Comparison of ENCODE assay signal across 27 mouse cellular contexts in genomic region chr11:61224234-61224744, GRCm38 (mm10). TPM values are rescaled to one million over a fixed set of nuclear protein-coding genes. Genes with fewer than 3 reads are reported as not detected.
DNase-seq lines count a peak whose midpoint lies in the region; ATAC-seq and TF ChIP-seq lines count a peak whose summit lies in the region.
"Had no signal": no experiment of that assay in that cellular context is flagged by ENCODE, and none has a peak within 500 bp of the region (broad histone marks: within the 10 kb centered on the region; RNA-seq: fewer than 3 reads in every experiment).

No protein-coding gene starts in this region.

- TF ChIP-seq CTCF in lung, postnatal 0 days (IDR thresholded peaks at IDR 0.05) = no peak

- ATAC-seq in heart, embryonic 11.5 days (replicated peaks; ENCODE audit: insufficient number of reproducible peaks, low FRiP score, low TSS enrichment) = no peak
- 0 out of 2 replicates have a peak, but pooled peaks have one; percentile 6 for ATAC-seq in lung, postnatal 0 days
- ATAC-seq: forebrain, embryonic 15.5 days; intestine, postnatal 0 days; Patski had no signal

- H3K4me3 ChIP-seq in heart, embryonic 11.5 days (ENCODE audit: low read depth, low read length) = no peak overlapping the region
- no peak overlapping the region for H3K4me3 ChIP-seq in heart, embryonic 10.5 days
- no peak overlapping the region for H3K4me3 ChIP-seq in lung, postnatal 0 days (ENCODE audit: low read depth, low read length)
- H3K4me3 ChIP-seq: embryonic facial prominence, embryonic 10.5 days; embryonic facial prominence, embryonic 13.5 days; erythroblast, embryonic 14.5 days; forebrain, embryonic 12.5 days; forebrain, embryonic 15.5 days; heart, adult 2 months; heart, embryonic 15.5 days; hindbrain, embryonic 12.5 days; hindbrain, embryonic 15.5 days had no signal

- H3K27ac ChIP-seq in heart, embryonic 11.5 days (ENCODE audit: low read depth, low read length) = 0 out of 2 replicates have a peak overlapping the region, but pooled peaks have one; percentile 7
- H3K27ac ChIP-seq in heart, embryonic 10.5 days = no peak overlapping the region
- no peak overlapping the region for H3K27ac ChIP-seq in lung, postnatal 0 days (ENCODE audit: low read length)
- H3K27ac ChIP-seq: embryonic facial prominence, embryonic 10.5 days; embryonic facial prominence, embryonic 13.5 days; forebrain, embryonic 12.5 days; forebrain, embryonic 15.5 days; heart, embryonic 15.5 days; hindbrain, embryonic 12.5 days; hindbrain, embryonic 15.5 days had no signal

- H3K36me3 ChIP-seq in heart, embryonic 11.5 days (ENCODE audit: control insufficient read depth, insufficient read depth, low read length) = no peaks in the 10 kb centered on the region
- H3K36me3 ChIP-seq in heart, embryonic 10.5 days = no peaks in the 10 kb centered on the region
- no peaks in the 10 kb centered on the region for H3K36me3 ChIP-seq in lung, postnatal 0 days (ENCODE audit: insufficient read depth, low read length)
- H3K36me3 ChIP-seq: embryonic facial prominence, embryonic 10.5 days; embryonic facial prominence, embryonic 13.5 days; forebrain, embryonic 12.5 days; forebrain, embryonic 15.5 days; heart, embryonic 15.5 days; hindbrain, embryonic 12.5 days; hindbrain, embryonic 15.5 days had no signal

- 28% methylated on average over 6 of the region's 6 CpGs for WGBS in heart, embryonic 11.5 days (ENCODE audit: insufficient replicate concordance)
- WGBS in heart, embryonic 10.5 days = 22% methylated on average over 6 of the region's 6 CpGs
- 54% methylated on average over 6 of the region's 6 CpGs for WGBS in lung, postnatal 0 days

- peak overlapping the region; percentile 19 for H3K4me2 ChIP-seq in heart, embryonic 11.5 days
- no peak overlapping the region for H3K4me2 ChIP-seq in lung, postnatal 0 days (replicated peaks; ENCODE audit: low read depth, low read length)
- H3K4me2 ChIP-seq: embryonic facial prominence, embryonic 13.5 days; forebrain, embryonic 12.5 days; forebrain, embryonic 15.5 days; heart, embryonic 15.5 days; hindbrain, embryonic 12.5 days; hindbrain, embryonic 15.5 days had no signal

- H3K9me3 ChIP-seq in heart, embryonic 11.5 days (replicated peaks; ENCODE audit: control insufficient read depth, low read length) = no peaks in the 10 kb centered on the region
- H3K9me3 ChIP-seq in heart, embryonic 10.5 days = no peaks in the 10 kb centered on the region
- no peaks in the 10 kb centered on the region for H3K9me3 ChIP-seq in lung, postnatal 0 days (ENCODE audit: low read length)
- H3K9me3 ChIP-seq: embryonic facial prominence, embryonic 10.5 days; embryonic facial prominence, embryonic 13.5 days; forebrain, embryonic 12.5 days; forebrain, embryonic 15.5 days; heart, embryonic 15.5 days; hindbrain, embryonic 12.5 days; hindbrain, embryonic 15.5 days had no signal

- DNase-seq in cerebellum, adult 11-12 months = peak; percentile 37
- no peak for DNase-seq in cerebellum, adult 9-10 months
- DNase-seq in heart, embryonic 10.5 days (ENCODE audit: low spot score) = no peak
- peak; percentile 52 for DNase-seq in lung, postnatal 0 days (ENCODE audit: low spot score)
- DNase-seq in lung, postnatal 10 days = no peak
- peak; percentile 66 for DNase-seq in MN1 (ENCODE audit: low spot score)
- no peak for DNase-seq in kidney, adult 18-20 months
- DNase-seq: adrenal gland, adult 2 months; adrenal gland, postnatal 14 days; cerebellum, adult 18-20 months; cerebellum, postnatal 10 days; cerebellum, postnatal 36 days; embryo, embryonic 11 days; gastrocnemius, postnatal 25 days; heart, adult 2 months had no signal

- no peak for TF ChIP-seq EP300 in lung, postnatal 0 days (IDR thresholded peaks at IDR 0.05)

- no peaks in the 10 kb centered on the region for H3K27me3 ChIP-seq in heart, embryonic 11.5 days (ENCODE audit: control insufficient read depth, insufficient read depth, low read length)
- no peaks in the 10 kb centered on the region for H3K27me3 ChIP-seq in heart, embryonic 10.5 days (ENCODE audit: insufficient read depth, poor library complexity, severe bottlenecking)
- H3K27me3 ChIP-seq in lung, postnatal 0 days (replicated peaks; ENCODE audit: insufficient read depth, low read length) = no peaks in the 10 kb centered on the region
- H3K27me3 ChIP-seq: embryonic facial prominence, embryonic 13.5 days; forebrain, embryonic 12.5 days; forebrain, embryonic 15.5 days; heart, embryonic 15.5 days; hindbrain, embryonic 15.5 days had no signal

- H3K4me1 ChIP-seq in heart, embryonic 11.5 days (ENCODE audit: control insufficient read depth, insufficient read depth, low read length) = peaks cover 23% of the 10 kb centered on the region; the same call in 1 of the 2 replicates
- H3K4me1 ChIP-seq in heart, embryonic 10.5 days = peaks cover 32% of the 10 kb centered on the region
- H3K4me1 ChIP-seq in lung, postnatal 0 days (ENCODE audit: insufficient read depth, low read depth, low read length) = peaks cover 15% of the 10 kb centered on the region; the same call in 1 of the 2 replicates
- H3K4me1 ChIP-seq: embryonic facial prominence, embryonic 10.5 days; forebrain, embryonic 12.5 days; hindbrain, embryonic 12.5 days; hindbrain, embryonic 15.5 days had no signal

- no peak overlapping the region for H3K9ac ChIP-seq in heart, embryonic 11.5 days (ENCODE audit: low read depth, low read length)
- H3K9ac ChIP-seq in lung, postnatal 0 days (replicated peaks; ENCODE audit: low read depth) = no peak overlapping the region
- H3K9ac ChIP-seq: embryonic facial prominence, embryonic 13.5 days; forebrain, embryonic 12.5 days; forebrain, embryonic 15.5 days; heart, embryonic 15.5 days; hindbrain, embryonic 12.5 days; hindbrain, embryonic 15.5 days had no signal

RNA-seq across cellular contexts. Expression of gene Aldh3a1, which starts 17.0 kb away (rescaled TPM):
- not detected in 2 replicates for polyA plus RNA-seq in heart, embryonic 11.5 days (2014; fragmentation: Nextera tagmentation; extraction: Ambion mirVana)
- polyA plus RNA-seq in heart, embryonic 10.5 days (2016; fragmentation: Nextera tagmentation; extraction: Ambion mirVana) = not detected in 2 replicates
- 7.3 and 7.8 TPM in 2 replicates for polyA plus RNA-seq in lung, postnatal 0 days (2015; fragmentation: Nextera tagmentation; extraction: Ambion mirVana)
- polyA plus RNA-seq: embryonic facial prominence, embryonic 10.5 days; erythroblast, embryonic 14.5 days; forebrain, embryonic 12.5 days; hindbrain, embryonic 12.5 days; intestine, embryonic 14.5 days; Patski had no signal

RNA-seq across cellular contexts. Expression of gene Aldh3a2, which starts 43.0 kb away (rescaled TPM):
- 26.1 and 33.5 TPM in 2 replicates for polyA plus RNA-seq in heart, embryonic 11.5 days (2014; fragmentation: Nextera tagmentation; extraction: Ambion mirVana)
- 26.3 and 29.1 TPM in 2 replicates for polyA plus RNA-seq in heart, embryonic 10.5 days (2016; fragmentation: Nextera tagmentation; extraction: Ambion mirVana)
- polyA plus RNA-seq in lung, postnatal 0 days (2015; fragmentation: Nextera tagmentation; extraction: Ambion mirVana) = 67.4 and 68.4 TPM in 2 replicates
- polyA plus RNA-seq: erythroblast, embryonic 14.5 days had no signal

RNA-seq across cellular contexts. Expression of gene Usp22, which starts 49.4 kb away (rescaled TPM):
- polyA plus RNA-seq in heart, embryonic 11.5 days (2014; fragmentation: Nextera tagmentation; extraction: Ambion mirVana) = 95.0 and 111 TPM in 2 replicates
- 105 and 106 TPM in 2 replicates for polyA plus RNA-seq in heart, embryonic 10.5 days (2016; fragmentation: Nextera tagmentation; extraction: Ambion mirVana)
- polyA plus RNA-seq in lung, postnatal 0 days (2015; fragmentation: Nextera tagmentation; extraction: Ambion mirVana) = 38.4 and 39.9 TPM in 2 replicates

Comparison
In these comparisons a context has a peak if more than half of its experiments do, and no peak if none do; other contexts are left out.
1. DNase-seq: peak in cerebellum, adult 11-12 months (single experiment), lung, postnatal 0 days (single experiment) and MN1 (single experiment); none in cerebellum, adult 9-10 months (single experiment), heart, embryonic 10.5 days (single experiment), lung, postnatal 10 days (single experiment) and kidney, adult 18-20 months (single experiment).